Comparison of ENCODE assay signal across 11 mouse cellular contexts in genomic region chr15:61222923-61223322, GRCm38 (mm10).
"Had no signal": no experiment of that assay in that cellular context is flagged by ENCODE, and none has a peak within 500 bp of the region (broad histone marks: within the 10 kb centered on the region; RNA-seq: fewer than 3 reads in every experiment).

No protein-coding gene starts in this region.

- DNase-seq: gastrocnemius, adult 2 months; gastrocnemius, postnatal 10 days; gastrocnemius, postnatal 25 days; heart, adult 18-20 months; heart, postnatal 14 days; heart, postnatal 36 days; kidney, adult 18-20 months; kidney, adult 8-10 months; kidney, postnatal 10 days; kidney, postnatal 25 days; kidney, postnatal 4 days had no signal
